ENCODE assay signal across 14 mouse cellular contexts in the genomic region with DNA sequence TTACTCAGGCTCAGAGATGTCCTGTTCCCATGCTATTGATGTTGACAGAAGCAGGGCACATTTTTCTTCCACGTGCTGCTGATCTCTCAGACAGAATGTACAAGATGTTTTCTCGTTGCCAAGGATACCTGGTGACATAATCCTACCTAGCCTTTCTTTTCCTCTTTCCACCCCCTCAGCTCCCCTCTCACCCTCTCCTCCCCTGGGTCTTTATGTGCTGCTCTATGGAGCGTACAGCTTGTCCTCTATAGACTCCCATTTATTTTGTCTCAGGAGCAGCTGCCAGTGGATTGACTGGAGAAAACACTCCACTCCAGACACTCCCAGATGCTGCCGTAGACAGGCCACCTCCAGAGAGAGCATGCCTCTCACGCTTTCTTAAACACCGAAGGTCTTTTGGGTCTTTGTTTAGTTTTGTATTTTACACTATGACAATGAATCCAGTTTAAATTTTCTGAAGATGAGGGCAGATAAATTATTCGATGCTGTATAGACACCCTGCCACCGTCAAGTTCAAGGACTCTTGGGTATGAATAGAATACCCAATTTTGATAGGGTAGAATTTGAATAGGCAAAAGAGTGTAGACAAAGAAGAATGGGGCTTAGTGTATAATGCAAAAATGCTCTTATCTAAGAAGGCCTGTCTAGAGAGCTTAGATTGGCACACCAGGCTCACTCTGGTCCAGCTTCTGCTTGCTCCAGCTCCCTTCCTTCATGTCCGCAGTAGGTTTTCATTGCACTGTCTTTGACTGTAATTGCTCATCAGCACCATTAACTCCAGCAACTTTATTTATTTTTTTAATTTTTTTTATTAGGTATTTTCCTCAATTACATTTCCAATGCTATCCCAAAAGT.
DNase-seq lines count a peak whose midpoint lies in the region; ATAC-seq and TF ChIP-seq lines count a peak whose summit lies in the region.
"Had no signal": no experiment of that assay in that cellular context is flagged by ENCODE, and none has a peak within 500 bp of the region (broad histone marks: within the 10 kb centered on the region; RNA-seq: fewer than 3 reads in every experiment).

No protein-coding gene starts in this region.

- H3K27me3 ChIP-seq in forebrain, embryonic 16.5 days (replicated peaks; ENCODE audit: control insufficient read depth, insufficient read depth, low read length) = no peaks in the 10 kb centered on the region
- H3K27me3 ChIP-seq in midbrain, embryonic 12.5 days = 0 out of 2 replicates have a peak, but pooled peaks cover 6% of the 10 kb centered on the region
- H3K27me3 ChIP-seq: embryonic facial prominence, embryonic 15.5 days had no signal

- no peaks in the 10 kb centered on the region for H3K36me3 ChIP-seq in forebrain, embryonic 16.5 days (ENCODE audit: control insufficient read depth, insufficient read depth)
- H3K36me3 ChIP-seq in midbrain, embryonic 12.5 days = no peaks in the 10 kb centered on the region
- H3K36me3 ChIP-seq: embryonic facial prominence, embryonic 15.5 days had no signal

- H3K9me3 ChIP-seq in forebrain, embryonic 16.5 days (ENCODE audit: control insufficient read depth, low read length) = no peaks in the 10 kb centered on the region
- H3K9me3 ChIP-seq in midbrain, embryonic 12.5 days = no peaks in the 10 kb centered on the region
- H3K9me3 ChIP-seq: embryonic facial prominence, embryonic 15.5 days had no signal

- TF ChIP-seq CTCF in brain, embryonic 14.5 days (IDR thresholded peaks at IDR 0.05; ENCODE audit: borderline replicate concordance, extremely low read depth, insufficient read depth, insufficient read length) = no peak

- DNase-seq in embryo, embryonic 10 days (ENCODE audit: low spot score) = peak; percentile 21
- no peak for DNase-seq in embryo, embryonic 9.5 days (ENCODE audit: extremely low spot score)
- peak; percentile 74 for DNase-seq in brain, embryonic 14.5 days (ENCODE audit: low read depth)
- no peak for DNase-seq in thymus, postnatal 0 days (ENCODE audit: low spot score)
- DNase-seq in right cerebral cortex, postnatal 10 days (ENCODE audit: low spot score in 2 of 2) = no peak
- DNase-seq: gastrocnemius, adult 2 months; kidney, adult 11 months; layer of hippocampus, postnatal 36 days had no signal

- peaks cover 3% of the 10 kb centered on the region; the same call in 1 of the 2 replicates for H3K4me1 ChIP-seq in forebrain, embryonic 16.5 days (replicated peaks; ENCODE audit: control insufficient read depth, insufficient read depth, low read length)
- peaks cover 14% of the 10 kb centered on the region for H3K4me1 ChIP-seq in midbrain, embryonic 12.5 days

- H3K4me2 ChIP-seq in forebrain, embryonic 16.5 days (ENCODE audit: low read length) = no peak overlapping the region
- H3K4me2 ChIP-seq in midbrain, embryonic 12.5 days (replicated peaks) = 0 out of 2 replicates have a peak overlapping the region, but pooled peaks have one; percentile 1
- H3K4me2 ChIP-seq: embryonic facial prominence, embryonic 15.5 days had no signal

- H3K9ac ChIP-seq in forebrain, embryonic 16.5 days (replicated peaks; ENCODE audit: low read depth, low read length) = no peak overlapping the region
- no peak overlapping the region for H3K9ac ChIP-seq in midbrain, embryonic 12.5 days (replicated peaks)
- H3K9ac ChIP-seq: embryonic facial prominence, embryonic 15.5 days had no signal

- ATAC-seq in forebrain, embryonic 16.5 days = peak; percentile 54
- peak; percentile 91 for ATAC-seq in midbrain, embryonic 12.5 days (ENCODE audit: low FRiP score, low read depth)
- no peak for ATAC-seq in CD4-positive, CD25-positive, alpha-beta regulatory T cell, adult 4 months
- ATAC-seq: activated CD4-positive, CD25-positive, alpha-beta regulatory T cell, adult 4 months had no signal

- H3K27ac ChIP-seq in forebrain, embryonic 16.5 days (ENCODE audit: low read length) = no peak overlapping the region
- H3K27ac ChIP-seq in midbrain, embryonic 12.5 days (replicated peaks) = peak overlapping the region; percentile 39
- H3K27ac ChIP-seq: embryonic facial prominence, embryonic 15.5 days; gastrocnemius, adult 2 months; macrophage had no signal

- WGBS in forebrain, embryonic 16.5 days = 15% methylated on average over 9 of the region's 9 CpGs
- 28% methylated on average over 9 of the region's 9 CpGs for WGBS in midbrain, embryonic 12.5 days

- TF ChIP-seq POLR2A in brain, embryonic 14.5 days (IDR thresholded peaks at IDR 0.05; ENCODE audit: borderline replicate concordance, extremely low read depth, insufficient read depth, insufficient read length, poor library complexity, severe bottlenecking) = no peak

- H3K4me3 ChIP-seq in forebrain, embryonic 16.5 days (replicated peaks; ENCODE audit: low read length) = no peak overlapping the region
- H3K4me3 ChIP-seq in midbrain, embryonic 12.5 days = no peak overlapping the region
- H3K4me3 ChIP-seq: embryonic facial prominence, embryonic 15.5 days; gastrocnemius, adult 2 months had no signal

Comparison
In these comparisons a context has a peak if more than half of its experiments do, and no peak if none do; other contexts are left out.
1. DNase-seq: peak in embryo, embryonic 10 days (single experiment) and brain, embryonic 14.5 days (single experiment); none in embryo, embryonic 9.5 days (single experiment), thymus, postnatal 0 days (single experiment) and right cerebral cortex, postnatal 10 days (0 of 2).